Mouse (Mus musculus): ENCODE measurements around the gene Sema4c.

- TF ChIP-seq CTCF (IDR thresholded peaks at IDR 0.05; ENCODE audit: insufficient read depth, low read depth, low read length) = no peak
- no peak for TF ChIP-seq POLR2A (IDR thresholded peaks at IDR 0.05; ENCODE audit: insufficient read depth, low read depth, low read length)
Measured at GRCm38 (mm10) chr1:36570320-36570719, 12.2 kb upstream of the Sema4c start.

Data from olfactory bulb, adult 2 months (tissue).